In genomic region chr1:180943896-180944295, GRCm38 (mm10) we compare ENCODE assay signal across 11 mouse cellular contexts. TPM values are rescaled to one million over a fixed set of nuclear protein-coding genes. Genes with fewer than 3 reads are reported as not detected.
DNase-seq lines count a peak whose midpoint lies in the region; ATAC-seq and TF ChIP-seq lines count a peak whose summit lies in the region.
"Had no signal": no experiment of that assay in that cellular context is flagged by ENCODE, and none has a peak within 500 bp of the region (broad histone marks: within the 10 kb centered on the region; RNA-seq: fewer than 3 reads in every experiment).

No protein-coding gene starts in this region.

- no peak for ATAC-seq in kidney, embryonic 15.5 days (replicated peaks; ENCODE audit: low FRiP score)

- TF ChIP-seq CTCF in bone marrow, adult 2 months (IDR thresholded peaks at IDR 0.05; ENCODE audit: control insufficient read depth, insufficient read depth, low read length): peak; percentile 27; the same call in 1 of the 2 replicates

- WGBS in kidney, embryonic 15.5 days: 73% methylated on average over 1 of the region's 1 CpGs
- WGBS in bone marrow, adult 2 months: 34% methylated on average over 1 of the region's 1 CpGs
- WGBS in macrophage (ENCODE audit: missing documents): 8% methylated on average over 1 of the region's 1 CpGs

- H3K36me3 ChIP-seq in kidney, embryonic 15.5 days: peaks cover 12% of the 10 kb centered on the region; the same call in 1 of the 2 replicates
- peaks cover 11% of the 10 kb centered on the region for H3K36me3 ChIP-seq in macrophage (ENCODE audit: inconsistent target)
- H3K36me3 ChIP-seq: hindbrain, embryonic 12.5 days; neural tube, embryonic 13.5 days had no signal

- no peak overlapping the region for H3K9ac ChIP-seq in kidney, embryonic 15.5 days
- H3K9ac ChIP-seq: hindbrain, embryonic 12.5 days; neural tube, embryonic 13.5 days had no signal

- no peak for TF ChIP-seq POLR2A in bone marrow, adult 2 months (IDR thresholded peaks at IDR 0.05; ENCODE audit: borderline replicate concordance, control insufficient read depth, low read depth, low read length)

- H3K27me3 ChIP-seq in kidney, embryonic 15.5 days: peaks cover 22% of the 10 kb centered on the region

- no peak overlapping the region for H3K27ac ChIP-seq in kidney, embryonic 15.5 days
- H3K27ac ChIP-seq in bone marrow, adult 2 months (ENCODE audit: control insufficient read depth, insufficient read depth, low read depth, low read length, poor library complexity): peak overlapping the region; percentile 97
- peak overlapping the region; percentile 36 for H3K27ac ChIP-seq in macrophage
- H3K27ac ChIP-seq: hindbrain, embryonic 12.5 days; neural tube, embryonic 13.5 days had no signal

- no peaks in the 10 kb centered on the region for H3K9me3 ChIP-seq in kidney, embryonic 15.5 days (replicated peaks)
- H3K9me3 ChIP-seq: hindbrain, embryonic 12.5 days; neural tube, embryonic 13.5 days had no signal

- peaks cover 26% of the 10 kb centered on the region for H3K79me2 ChIP-seq in macrophage (ENCODE audit: inconsistent target)

- 0 out of 2 replicates have a peak overlapping the region, but pooled peaks have one; percentile 95 for H3K4me2 ChIP-seq in kidney, embryonic 15.5 days

- no peak for DNase-seq in kidney, adult 11 months
- peak; percentile 61 for DNase-seq in NIH3T3 (ENCODE audit: low read depth)
- DNase-seq in embryo, embryonic 10 days (ENCODE audit: low spot score): no peak
- no peak for DNase-seq in layer of hippocampus, adult 9-11 months
- DNase-seq: cerebellum, adult 2 months had no signal

- H3K4me3 ChIP-seq in kidney, embryonic 15.5 days (replicated peaks): no peak overlapping the region
- H3K4me3 ChIP-seq in bone marrow, adult 2 months (replicated peaks; ENCODE audit: control insufficient read depth, low read depth, low read length): peak overlapping the region; percentile 97
- H3K4me3 ChIP-seq in macrophage (ENCODE audit: inconsistent target): no peak overlapping the region
- H3K4me3 ChIP-seq: hindbrain, embryonic 12.5 days; neural tube, embryonic 13.5 days had no signal

- H3K4me1 ChIP-seq in kidney, embryonic 15.5 days: peaks cover 51% of the 10 kb centered on the region
- H3K4me1 ChIP-seq in bone marrow, adult 2 months (ENCODE audit: control insufficient read depth, insufficient read depth, low read length): peaks cover 7% of the 10 kb centered on the region

RNA-seq across cellular contexts. Expression of gene Tmem63a, which starts 1.8 kb away (rescaled TPM):
- polyA plus RNA-seq in kidney, embryonic 15.5 days (2015; fragmentation: Nextera tagmentation; extraction: Ambion mirVana): 10.2 and 12.5 TPM in 2 replicates
- 20.7 and 32.8 TPM in 2 replicates for polyA plus RNA-seq in bone marrow, adult 2 months (2011; ENCODE audit: insufficient read depth, insufficient read length, low replicate concordance, missing spikeins)
- total RNA-seq in macrophage (2018; cell fraction: chromatin; rRNA removed): 10 to 100 TPM; 16.7 to 54.7 (median 36.4) TPM
- total RNA-seq in macrophage (2018; cell fraction: cytosol; rRNA removed): 10 to 100 TPM; 12.9 to 22.6 (median 18.5) TPM
- total RNA-seq in macrophage (2018; cell fraction: nucleus; rRNA removed): 10 to 100 TPM; 15.0 to 41.3 (median 25.5) TPM
- 15.0 to 21.6 TPM (median 19.5 TPM) in 3 replicates for polyA plus RNA-seq in macrophage (2018)

RNA-seq across cellular contexts. Expression of gene Lefty1, which starts 9.1 kb away (rescaled TPM):
- 1.3 TPM in 2 replicates for polyA plus RNA-seq in kidney, embryonic 15.5 days (2015; fragmentation: Nextera tagmentation; extraction: Ambion mirVana)
- polyA plus RNA-seq in bone marrow, adult 2 months (2011; ENCODE audit: insufficient read depth, insufficient read length, low replicate concordance, missing spikeins): 2.6 TPM in 2 replicates
- not detected for total RNA-seq in macrophage (2018; cell fraction: chromatin; rRNA removed)
- total RNA-seq in macrophage (2018; cell fraction: cytosol; rRNA removed): 1 to 10 TPM in 3 of 26 experiments, under 1 TPM in 23; 0.18 to 1.4 (median 0.53) TPM
- under 1 TPM in 2 of 26 experiments, not detected in 24; 0.51 to 0.92 TPM for total RNA-seq in macrophage (2018; cell fraction: nucleus; rRNA removed)
- 0.14 to 1.1 TPM (median 0.87 TPM) in 3 replicates for polyA plus RNA-seq in macrophage (2018)

RNA-seq across cellular contexts. Expression of gene Pycr2, which starts 39.8 kb away (rescaled TPM):
- polyA plus RNA-seq in kidney, embryonic 15.5 days (2015; fragmentation: Nextera tagmentation; extraction: Ambion mirVana): 96.2 and 103 TPM in 2 replicates
- polyA plus RNA-seq in bone marrow, adult 2 months (2011; ENCODE audit: insufficient read depth, insufficient read length, low replicate concordance, missing spikeins): 32.3 and 48.1 TPM in 2 replicates
- 10 to 100 TPM in 11 of 26 experiments, 1 to 10 TPM in 15; 1.6 to 22.7 (median 8.9) TPM for total RNA-seq in macrophage (2018; cell fraction: chromatin; rRNA removed)
- 10 to 100 TPM in 18 of 26 experiments, 1 to 10 TPM in 8; 6.3 to 20.2 (median 12.6) TPM for total RNA-seq in macrophage (2018; cell fraction: cytosol; rRNA removed)
- 10 to 100 TPM in 8 of 26 experiments, 1 to 10 TPM in 18; 2.4 to 21.9 (median 6.5) TPM for total RNA-seq in macrophage (2018; cell fraction: nucleus; rRNA removed)
- 6.7 to 27.5 TPM (median 13.8 TPM) in 3 replicates for polyA plus RNA-seq in macrophage (2018)

RNA-seq across cellular contexts. Expression of gene Lefty2, which starts 51.0 kb away (rescaled TPM):
- 0.12 TPM in 1 of 2 replicates, not detected in the other for polyA plus RNA-seq in kidney, embryonic 15.5 days (2015; fragmentation: Nextera tagmentation; extraction: Ambion mirVana)
- 1.4 TPM in 1 of 2 replicates, not detected in the other for polyA plus RNA-seq in bone marrow, adult 2 months (2011; ENCODE audit: insufficient read depth, insufficient read length, low replicate concordance, missing spikeins)
- not detected for total RNA-seq in macrophage (2018; cell fraction: chromatin; rRNA removed)
- total RNA-seq in macrophage (2018; cell fraction: cytosol; rRNA removed): not detected
- not detected for total RNA-seq in macrophage (2018; cell fraction: nucleus; rRNA removed)
- not detected in 3 replicates for polyA plus RNA-seq in macrophage (2018)
- polyA plus RNA-seq: forebrain, embryonic 11.5 days; neural tube, embryonic 13.5 days had no signal
